Mouse (Mus musculus) left cerebral cortex, postnatal 25 days (tissue): ENCODE measurements around the gene Gstm6. TPM values are rescaled to one million over a fixed set of nuclear protein-coding genes. Genes with fewer than 3 reads are reported as not detected.
"Not testable (repeated sequence)": the region's sequence is repeated elsewhere in the genome, so short reads cannot be mapped to it uniquely, and the experiment has no call there.

Source experiments
- DNase-seq, 2 experiments: peaks; one replicate each; pipeline ENCODE4 v3.0.0; 2022; ENCODE audit warnings: low spot score in 2 of 2, mixed read lengths in 1 of 2
- intact Hi-C: fragments of 180-260 bp; cut with DNase I; formaldehyde crosslinking; loops from one replicate; pipeline ENCODE4 v1.15.1; 2025
- total RNA-seq, 2 experiments: library from RNA; stranded (reverse); gene quantifications; 2 replicates each; pipeline ENCODE4 v1.2.3; 2021

The Gstm6 gene
- 1 to 10 TPM; 4.0 to 5.0 TPM for total RNA-seq

- intact Hi-C loops: no loop called here
- peak in 1 of 2 experiments; percentile 27 for DNase-seq
Observed at GRCm38 (mm10) chr3:107943239-107943990, at the start of gene Gstm6. Gene Gstm6, minus strand, starts transcription at chr3:107943749.

GRCm38 (mm10) chr3:107986041-107986562 lies 42.6 kb upstream of the Gstm6 start, which contains the start of gene Gstm2:
Gene Gstm2, minus strand, starts transcription at chr3:107986453.
- DNase-seq: no peak
- intact Hi-C loops: no loop called here

GRCm38 (mm10) chr3:107985141-107985540 lies 41.6 kb upstream of the Gstm6 start:
- intact Hi-C loops, DNase-seq: not testable (repeated sequence)

GRCm38 (mm10) chr3:107984471-107984870 lies 40.9 kb upstream of the Gstm6 start:
- DNase-seq: no peak
- intact Hi-C loops: no loop called here

- intact Hi-C loops: no loop called here
- no peak for DNase-seq
Observed at GRCm38 (mm10) chr3:107983771-107984170, 40.2 kb upstream of the Gstm6 start.

GRCm38 (mm10) chr3:107982726-107983125 lies 39.2 kb upstream of the Gstm6 start:
- intact Hi-C loops: no loop called here
- peak in 1 of 2 experiments; percentile 39 for DNase-seq

- no peak for DNase-seq
- intact Hi-C loops: no loop called here
Observed at GRCm38 (mm10) chr3:107981261-107981660, 37.7 kb upstream of the Gstm6 start.

- DNase-seq: no peak
Observed at GRCm38 (mm10) chr3:107977691-107978090, 34.1 kb upstream of the Gstm6 start.

GRCm38 (mm10) chr3:107974237-107974636 lies 30.7 kb upstream of the Gstm6 start:
- intact Hi-C loops: no loop called here
- DNase-seq: no peak

More at GRCm38 (mm10) chr3:107977691-107978090, 34.1 kb upstream of the Gstm6 start:
- intact Hi-C loops: no loop called here

- no peak for DNase-seq
- intact Hi-C loops: no loop called here
Observed at GRCm38 (mm10) chr3:107972070-107972469, 28.5 kb upstream of the Gstm6 start.

GRCm38 (mm10) chr3:107971101-107971500 lies 27.6 kb upstream of the Gstm6 start:
- intact Hi-C loops, DNase-seq: not testable (repeated sequence)

GRCm38 (mm10) chr3:107968724-107969395 lies 25.3 kb upstream of the Gstm6 start, which contains the start of gene Gstm3:
Gene Gstm3, minus strand, starts transcription at chr3:107969283.
- intact Hi-C loops: no loop called here
- no peak for DNase-seq

- DNase-seq: no peak
- intact Hi-C loops: no loop called here
Observed at GRCm38 (mm10) chr3:107966631-107967030, 23.1 kb upstream of the Gstm6 start.

- intact Hi-C loops: no loop called here
- DNase-seq: no peak
Observed at GRCm38 (mm10) chr3:107965592-107965991, 22.0 kb upstream of the Gstm6 start.

- no peak for DNase-seq
- intact Hi-C loops: no loop called here
Observed at GRCm38 (mm10) chr3:107964656-107965308, 21.2 kb upstream of the Gstm6 start.

GRCm38 (mm10) chr3:107964026-107964425 lies 20.5 kb upstream of the Gstm6 start:
- intact Hi-C loops: no loop called here
- no peak for DNase-seq

- intact Hi-C loops, DNase-seq: not testable (repeated sequence)
Observed at GRCm38 (mm10) chr3:107955260-107955659, 11.7 kb upstream of the Gstm6 start.

- intact Hi-C loops: no loop called here
- DNase-seq: no peak
Observed at GRCm38 (mm10) chr3:107953906-107954305, 10.4 kb upstream of the Gstm6 start.

- peak; percentile 27 to 41 for DNase-seq
- intact Hi-C loops: no loop called here
Observed at GRCm38 (mm10) chr3:107953328-107953755, 9.8 kb upstream of the Gstm6 start.

GRCm38 (mm10) chr3:107950531-107950930 lies 7.0 kb upstream of the Gstm6 start:
- DNase-seq: no peak
- intact Hi-C loops: no loop called here
